Mouse (Mus musculus) liver, adult 2 months (tissue): ENCODE results near the gene Prkcg. TPM values are rescaled to one million over a fixed set of nuclear protein-coding genes. Genes with fewer than 3 reads are reported as not detected.
"Not testable (repeated sequence)": the region's sequence is repeated elsewhere in the genome, so short reads cannot be mapped to it uniquely, and the experiment has no call there.

Source experiments
- DNase-seq: peaks from one replicate; pipeline ENCODE4 v3.0.0-alpha.2; 2011; ENCODE audit warnings: low read depth, low spot score; ENCODE audit errors: extremely low read depth
- H3K27ac ChIP-seq: fragments of 200-500 bp; replicated peaks from 2 replicates; pipeline ENCODE4 v1.5.1; 2012; ENCODE audit warnings: low read depth, mild to moderate bottlenecking, control low read depth, inconsistent platforms, low read length; ENCODE audit not compliant: insufficient read depth
- H3K27me3 ChIP-seq: fragments of 200-500 bp; 2 replicates; pipeline ENCODE4 v1.6.1; 2012; ENCODE audit warnings: mild to moderate bottlenecking, moderate library complexity, low read length, inconsistent platforms; ENCODE audit not compliant: control insufficient read depth, insufficient read depth
- H3K36me3 ChIP-seq: fragments of 200-500 bp; 2 replicates; pipeline ENCODE4 v1.6.1; 2012; ENCODE audit warnings: low read length, inconsistent platforms; ENCODE audit not compliant: control insufficient read depth, insufficient read depth
- H3K4me1 ChIP-seq: fragments of 200-500 bp; 2 replicates; pipeline ENCODE4 v1.6.1; 2011; ENCODE audit warnings: low read length; ENCODE audit not compliant: control insufficient read depth, insufficient read depth
- H3K4me3 ChIP-seq: fragments of 200-500 bp; 2 replicates; pipeline ENCODE4 v1.5.1; 2011; ENCODE audit warnings: low read depth, mild to moderate bottlenecking, control low read depth, low read length, moderate library complexity; ENCODE audit not compliant: insufficient read depth
- H3K79me2 ChIP-seq: fragments of 200-500 bp; 2 replicates; pipeline ENCODE4 v1.6.1; 2012; ENCODE audit warnings: inconsistent platforms, mild to moderate bottlenecking, low read length, moderate library complexity; ENCODE audit not compliant: control insufficient read depth, insufficient read depth
- H3K9ac ChIP-seq: fragments of 200-500 bp; 2 replicates; pipeline ENCODE4 v1.6.1; 2012; ENCODE audit warnings: low read depth, mild to moderate bottlenecking, control low read depth, inconsistent platforms, low read length
- CTCF ChIP-seq: fragments of 200-500 bp; IDR thresholded peaks from 2 replicates; pipeline ENCODE4 v1.5.1; 2011; ENCODE audit warnings: low read depth, low read length, control low read depth
- POLR2A ChIP-seq: fragments of 200-500 bp; IDR thresholded peaks from 2 replicates; pipeline ENCODE4 v1.6.1; 2011; ENCODE audit warnings: low read length, control low read depth; ENCODE audit not compliant: insufficient read depth; ENCODE audit errors: extremely low read depth
- WGBS: fragments of 180-500 bp; shearing (Covaris S2); methylation state at CpG from one replicate; pipeline ENCODE4 v1.1.7; 2018; 5-methylcytosine and 5-hydroxymethylcytosine counted together
- polyA plus RNA-seq: library from polyadenylated mRNA; depleted of rRNA; stranded (reverse); fragments of >200 nt; gene quantifications from 2 replicates; pipeline ENCODE4 v1.2.3, GENCODE M21; 2012
- total RNA-seq: library from RNA; depleted of rRNA; stranded (reverse); fragments of >200 nt; gene quantifications from 2 replicates; pipeline ENCODE4 v1.2.3, GENCODE M21; 2014

Gene Prkcg
- total and polyA plus RNA-seq, 2 experiments: under 0.01 to 0.26 TPM

GRCm38 (mm10) chr7:3291764-3292163 lies 2.8 kb downstream of the Prkcg start:
- DNase-seq: no peak
- TF ChIP-seq CTCF (no peak), POLR2A (no peak)
- Histone ChIP-seq H3K4me3 (no peak overlapping the region), H3K27ac (peak overlapping the region; percentile 52), H3K36me3 (no peaks in the 10 kb centered on the region), H3K4me1 (peaks cover 21% of the 10 kb centered on the region), H3K27me3 (no peaks in the 10 kb centered on the region), H3K79me2 (peaks cover 9% of the 10 kb centered on the region), H3K9ac (no peak overlapping the region)
- WGBS: 69% methylated on average over 3 of the region's 3 CpGs

- H3K36me3 ChIP-seq, DNase-seq, H3K27me3 ChIP-seq, H3K9ac ChIP-seq, H3K4me3 ChIP-seq: not testable (repeated sequence)
- Histone ChIP-seq H3K79me2 (peaks cover 14% of the 10 kb centered on the region), H3K4me1 (peaks cover 21% of the 10 kb centered on the region), H3K27ac (peak overlapping the region; percentile 52)
- 42% methylated on average over 12 of the region's 12 CpGs for WGBS
Measured at GRCm38 (mm10) chr7:3292271-3292670, 3.3 kb downstream of the Prkcg start.

GRCm38 (mm10) chr7:3292791-3293190 lies 3.8 kb downstream of the Prkcg start:
- Histone ChIP-seq H3K79me2 (peaks cover 16% of the 10 kb centered on the region), H3K4me3 (peak overlapping the region; percentile 70), H3K27ac (peak overlapping the region; percentile 67), H3K27me3 (no peaks in the 10 kb centered on the region), H3K36me3 (peaks cover 7% of the 10 kb centered on the region; the same call in 1 of the 2 replicates), H3K4me1 (peaks cover 18% of the 10 kb centered on the region), H3K9ac (peak overlapping the region; percentile 62)
- 2% methylated on average over 14 of the region's 14 CpGs for WGBS
- DNase-seq: peak; percentile 90
- TF ChIP-seq CTCF: no peak
- peak; percentile 60; the same call in 1 of the 2 replicates for TF ChIP-seq POLR2A

GRCm38 (mm10) chr7:3294794-3295193 lies 5.8 kb downstream of the Prkcg start:
- Histone ChIP-seq H3K79me2 (peaks cover 16% of the 10 kb centered on the region), H3K27ac (no peak overlapping the region), H3K9ac (no peak overlapping the region), H3K4me1 (peaks cover 12% of the 10 kb centered on the region), H3K4me3 (no peak overlapping the region), H3K27me3 (no peaks in the 10 kb centered on the region), H3K36me3 (peaks cover 11% of the 10 kb centered on the region; the same call in 1 of the 2 replicates)
- 66% methylated on average over 1 of the region's 1 CpGs for WGBS
- TF ChIP-seq POLR2A: no peak
- TF ChIP-seq CTCF: no peak
- no peak for DNase-seq

- Histone ChIP-seq H3K79me2 (peaks cover 16% of the 10 kb centered on the region), H3K36me3 (peaks cover 11% of the 10 kb centered on the region; the same call in 1 of the 2 replicates), H3K27ac (no peak overlapping the region), H3K4me1 (peaks cover 10% of the 10 kb centered on the region), H3K4me3 (no peak overlapping the region), H3K27me3 (no peaks in the 10 kb centered on the region), H3K9ac (no peak overlapping the region)
- DNase-seq: peak; percentile 37
- TF ChIP-seq POLR2A: no peak
- no peak for TF ChIP-seq CTCF
- WGBS: 58% methylated on average over 5 of the region's 5 CpGs
Measured at GRCm38 (mm10) chr7:3295321-3296110, 6.5 kb downstream of the Prkcg start.

GRCm38 (mm10) chr7:3296711-3297110 lies 7.7 kb downstream of the Prkcg start:
- Histone ChIP-seq H3K79me2 (peaks cover 16% of the 10 kb centered on the region), H3K9ac (no peak overlapping the region), H3K4me3 (no peak overlapping the region), H3K27ac (no peak overlapping the region), H3K36me3 (peaks cover 11% of the 10 kb centered on the region; the same call in 1 of the 2 replicates), H3K27me3 (no peaks in the 10 kb centered on the region), H3K4me1 (peaks cover 11% of the 10 kb centered on the region)
- no peak for DNase-seq
- 95% methylated on average over 16 of the region's 16 CpGs for WGBS
- TF ChIP-seq CTCF: no peak
- no peak for TF ChIP-seq POLR2A
